Comparison of ENCODE assay signal across 18 mouse cellular contexts in the genomic region with DNA sequence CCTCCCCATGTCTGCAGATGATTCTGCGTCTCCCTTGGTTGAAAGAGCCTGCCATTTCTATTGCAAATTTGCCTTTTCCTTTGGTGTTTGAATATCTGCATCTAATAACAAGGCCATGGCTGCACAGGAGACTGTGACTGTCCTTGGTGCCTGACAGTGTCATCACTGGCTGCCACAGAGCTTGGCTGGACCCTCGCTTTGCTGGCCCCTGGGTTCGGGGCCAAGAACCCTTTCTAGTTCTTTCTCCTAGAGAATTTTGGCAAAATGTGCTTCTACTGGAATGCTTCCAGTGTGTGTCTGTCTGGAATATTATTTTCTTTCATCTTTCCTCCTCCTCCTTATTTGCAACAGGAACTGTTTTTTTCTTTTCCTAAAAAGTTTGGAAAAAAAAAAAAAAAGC.
"Had no signal": no experiment of that assay in that cellular context is flagged by ENCODE, and none has a peak within 500 bp of the region (broad histone marks: within the 10 kb centered on the region; RNA-seq: fewer than 3 reads in every experiment).

No protein-coding gene starts in this region.

- H3K27me3 ChIP-seq: liver, embryonic 15.5 days; neural tube, embryonic 13.5 days had no signal

- DNase-seq: kidney, adult 8-10 months; kidney, postnatal 36 days; layer of hippocampus, adult 9-11 months; layer of hippocampus, postnatal 36 days; liver; retina, postnatal 1 day; right cerebral cortex, postnatal 4 days; spleen, adult 18-20 months; thymus, adult 18-20 months; thymus, postnatal 14 days had no signal

- H3K9me3 ChIP-seq: limb, embryonic 12.5 days; liver, embryonic 15.5 days; midbrain, embryonic 12.5 days; neural tube, embryonic 13.5 days had no signal

- H3K9ac ChIP-seq: limb, embryonic 12.5 days; liver, embryonic 15.5 days; midbrain, embryonic 12.5 days; neural tube, embryonic 13.5 days had no signal

- H3K36me3 ChIP-seq: limb, embryonic 12.5 days; liver, embryonic 15.5 days; midbrain, embryonic 12.5 days; neural tube, embryonic 13.5 days had no signal

- H3K27ac ChIP-seq: kidney, postnatal 0 days; limb, embryonic 12.5 days; liver, embryonic 15.5 days; macrophage; midbrain, embryonic 12.5 days; neural tube, embryonic 13.5 days had no signal

- H3K4me1 ChIP-seq: liver, embryonic 15.5 days had no signal

- H3K4me2 ChIP-seq: limb, embryonic 12.5 days; liver, embryonic 15.5 days; midbrain, embryonic 12.5 days; neural tube, embryonic 13.5 days had no signal

- ATAC-seq: intestine, postnatal 0 days; midbrain, embryonic 16.5 days had no signal

- H3K4me3 ChIP-seq: limb, embryonic 12.5 days; liver, embryonic 15.5 days; midbrain, embryonic 12.5 days; neural tube, embryonic 13.5 days had no signal
